Mouse (Mus musculus): ENCODE results near the gene Ccdc33.

Ccdc33 gene

GRCm38 (mm10) chr9:58118671-58119070 is at the start of gene Ccdc33:
TSS of gene Ccdc33 (minus strand) at chr9:58118823.
- no peak for DNase-seq (ENCODE audit: low read depth)

- no peak for DNase-seq (ENCODE audit: low read depth)
Measured at GRCm38 (mm10) chr9:58165779-58166178, 47.2 kb upstream of the Ccdc33 start.

- no peak for DNase-seq (ENCODE audit: low read depth)
Measured at GRCm38 (mm10) chr9:58163146-58163545, 44.5 kb upstream of the Ccdc33 start.

- no peak for DNase-seq (ENCODE audit: low read depth)
Measured at GRCm38 (mm10) chr9:58162173-58162572, 43.5 kb upstream of the Ccdc33 start.

GRCm38 (mm10) chr9:58160315-58160714 is 41.7 kb upstream of the Ccdc33 start:
- DNase-seq (ENCODE audit: low read depth), result no peak

- DNase-seq (ENCODE audit: low read depth), result no peak
Measured at GRCm38 (mm10) chr9:58159855-58160254, 41.2 kb upstream of the Ccdc33 start.

- DNase-seq (ENCODE audit: low read depth), result no peak
Measured at GRCm38 (mm10) chr9:58158541-58159311, 40.1 kb upstream of the Ccdc33 start.

GRCm38 (mm10) chr9:58157838-58158237 is 39.2 kb upstream of the Ccdc33 start:
- no peak for DNase-seq (ENCODE audit: low read depth)

GRCm38 (mm10) chr9:58156819-58157560 is 38.4 kb upstream of the Ccdc33 start:
- peak; percentile 48 for DNase-seq (ENCODE audit: low read depth)

GRCm38 (mm10) chr9:58155366-58155765 is 36.7 kb upstream of the Ccdc33 start:
- no peak for DNase-seq (ENCODE audit: low read depth)

GRCm38 (mm10) chr9:58153095-58153494 is 34.5 kb upstream of the Ccdc33 start:
- no peak for DNase-seq (ENCODE audit: low read depth)

- peak; percentile 15 for DNase-seq (ENCODE audit: low read depth)
Measured at GRCm38 (mm10) chr9:58150733-58151361, 32.2 kb upstream of the Ccdc33 start.

GRCm38 (mm10) chr9:58148806-58149205 is 30.2 kb upstream of the Ccdc33 start:
- no peak for DNase-seq (ENCODE audit: low read depth)

- DNase-seq (ENCODE audit: low read depth), result no peak
Measured at GRCm38 (mm10) chr9:58145417-58145816, 26.8 kb upstream of the Ccdc33 start.

GRCm38 (mm10) chr9:58144664-58145063 is 26.0 kb upstream of the Ccdc33 start:
- no peak for DNase-seq (ENCODE audit: low read depth)

- DNase-seq (ENCODE audit: low read depth), result no peak
Measured at GRCm38 (mm10) chr9:58143419-58143818, 24.8 kb upstream of the Ccdc33 start.

GRCm38 (mm10) chr9:58139947-58140346 is 21.3 kb upstream of the Ccdc33 start:
- DNase-seq (ENCODE audit: low read depth), result no peak

- DNase-seq (ENCODE audit: low read depth), result no peak
Measured at GRCm38 (mm10) chr9:58135921-58136321, 17.3 kb upstream of the Ccdc33 start.

GRCm38 (mm10) chr9:58134906-58135305 is 16.3 kb upstream of the Ccdc33 start:
- no peak for DNase-seq (ENCODE audit: low read depth)

- peak; percentile 20 for DNase-seq (ENCODE audit: low read depth)
Measured at GRCm38 (mm10) chr9:58133893-58134884, 15.6 kb upstream of the Ccdc33 start.

GRCm38 (mm10) chr9:58131735-58132134 is 13.1 kb upstream of the Ccdc33 start:
- no peak for DNase-seq (ENCODE audit: low read depth)

- DNase-seq (ENCODE audit: low read depth), result no peak
Measured at GRCm38 (mm10) chr9:58130909-58131308, 12.3 kb upstream of the Ccdc33 start.
